Mouse (Mus musculus) adrenal gland, postnatal 4 days (tissue): ENCODE measurements around the gene Serpina11. TPM values are rescaled to one million over a fixed set of nuclear protein-coding genes. Genes with fewer than 3 reads are reported as not detected.
"Not testable (repeated sequence)": the region's sequence is repeated elsewhere in the genome, so short reads cannot be mapped to it uniquely, and the experiment has no call there.

ENCODE experiments used
- DNase-seq, 2 experiments: peaks; one replicate each; pipeline ENCODE4 v3.0.0; 2021 to 2022; ENCODE audit warnings: low spot score in 2 of 2, mixed read lengths in 2 of 2
- total RNA-seq, 2 experiments: library from RNA; stranded (reverse); gene quantifications; 2 replicates each; pipeline ENCODE4 v1.2.3; 2021

The Serpina11 gene
- total RNA-seq, 2 experiments from 2014 or later, result 0.53 to 23.8 TPM

DNA sequence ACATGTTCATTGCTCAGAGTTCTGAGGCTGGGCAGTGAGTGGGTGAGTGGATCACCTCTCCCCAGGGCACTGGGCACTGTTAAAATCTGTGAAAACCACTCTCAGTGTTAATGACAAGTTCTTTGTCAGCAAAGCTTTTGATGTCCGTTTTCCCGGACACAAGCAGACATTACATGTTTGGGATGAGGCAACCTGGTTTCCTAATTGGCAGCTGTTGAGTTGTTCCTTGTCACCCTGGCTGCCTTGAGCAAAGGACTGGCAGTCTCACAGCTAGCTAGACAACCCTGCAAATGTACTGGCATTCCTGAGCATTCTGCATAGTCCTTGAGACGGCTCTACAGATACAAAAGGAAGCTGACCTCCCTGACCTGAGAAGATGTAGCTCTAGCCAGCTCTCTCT lies 12.7 kb downstream of the Serpina11 start:
- no peak for DNase-seq

DNA sequence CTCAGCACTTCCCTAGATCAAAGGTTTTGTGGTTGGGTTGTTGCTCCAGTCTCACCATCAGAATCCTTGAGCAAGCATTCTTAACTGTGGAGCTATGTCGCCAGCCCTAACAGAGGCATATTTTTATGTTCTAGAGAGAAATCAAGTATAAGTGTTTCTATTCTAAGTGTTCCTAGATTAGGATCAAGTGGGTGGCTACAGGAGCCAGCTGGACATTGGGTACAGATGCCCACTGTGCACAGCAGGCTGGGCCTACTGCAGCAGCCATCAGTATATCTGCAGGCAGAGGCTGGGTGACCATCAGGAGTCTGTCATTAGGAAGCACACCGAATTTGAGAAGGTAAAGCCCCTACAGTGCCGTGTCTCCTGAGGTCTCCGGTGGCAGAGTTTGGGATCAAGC lies 18.7 kb downstream of the Serpina11 start:
- DNase-seq, result no peak

DNA sequence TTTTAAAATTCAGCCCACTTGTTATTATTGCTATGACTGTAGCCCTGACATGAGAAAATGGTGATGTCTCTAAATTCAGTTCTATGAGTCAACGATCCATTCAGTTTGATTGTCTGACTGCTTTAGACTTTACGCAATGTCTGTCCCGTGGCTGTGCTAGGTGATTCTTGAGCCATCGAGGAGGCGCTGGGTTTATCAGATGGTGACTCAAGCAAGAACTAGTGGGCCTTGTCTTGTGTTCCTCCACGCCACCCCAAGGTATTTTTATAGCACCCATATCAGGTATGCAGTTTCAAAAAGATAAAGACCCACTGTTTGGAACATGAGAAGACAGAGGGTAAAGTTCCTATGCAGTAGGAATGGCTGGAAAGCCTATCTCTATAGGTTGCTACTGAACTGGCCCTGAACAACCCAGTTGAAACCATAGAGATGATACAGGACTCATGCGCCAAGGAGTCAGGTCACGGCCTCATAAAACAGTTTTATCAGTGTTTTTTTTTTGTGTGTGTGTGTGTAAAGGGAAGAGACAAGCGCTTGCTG lies 20.1 kb downstream of the Serpina11 start:
- no peak for DNase-seq

DNA sequence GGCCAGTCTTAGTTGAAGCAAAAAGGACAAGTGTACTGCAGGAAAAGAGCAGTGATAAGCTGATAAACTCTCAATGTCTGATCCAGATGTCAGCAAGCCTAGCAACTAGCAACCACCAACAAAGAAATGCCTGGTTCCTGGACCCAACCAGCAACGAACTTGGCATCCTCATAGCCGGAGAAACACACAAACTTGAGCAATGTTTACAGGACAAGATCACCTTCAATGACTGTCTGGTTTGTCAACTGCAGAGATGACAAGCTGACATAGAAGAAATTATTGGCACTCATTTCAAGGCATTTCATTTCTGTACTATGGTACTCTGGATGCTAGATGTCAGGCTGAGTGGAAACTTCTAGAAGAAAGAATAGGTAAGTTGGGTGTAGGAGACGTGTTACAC lies 23.0 kb downstream of the Serpina11 start:
- no peak for DNase-seq

DNA sequence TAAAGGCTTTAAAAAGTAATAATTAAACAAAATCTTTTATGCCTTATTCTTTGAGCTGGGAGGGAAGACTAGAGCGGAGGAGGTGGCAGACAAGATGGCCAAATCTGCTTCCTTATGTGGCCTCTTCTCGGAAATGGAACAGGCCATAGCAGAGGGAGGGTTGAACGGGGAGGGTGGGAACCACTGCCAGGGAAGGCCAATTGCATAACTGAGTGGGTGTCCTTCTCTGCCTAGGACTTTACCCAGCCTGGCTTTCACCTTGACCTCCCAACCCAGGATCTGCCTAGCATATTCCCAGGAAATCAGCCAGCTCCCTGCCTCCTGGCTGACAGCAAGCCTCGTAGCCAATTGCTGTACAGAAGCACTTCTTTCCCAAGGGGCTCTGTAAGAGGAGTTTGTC lies 26.5 kb downstream of the Serpina11 start:
- DNase-seq, result no peak

DNA sequence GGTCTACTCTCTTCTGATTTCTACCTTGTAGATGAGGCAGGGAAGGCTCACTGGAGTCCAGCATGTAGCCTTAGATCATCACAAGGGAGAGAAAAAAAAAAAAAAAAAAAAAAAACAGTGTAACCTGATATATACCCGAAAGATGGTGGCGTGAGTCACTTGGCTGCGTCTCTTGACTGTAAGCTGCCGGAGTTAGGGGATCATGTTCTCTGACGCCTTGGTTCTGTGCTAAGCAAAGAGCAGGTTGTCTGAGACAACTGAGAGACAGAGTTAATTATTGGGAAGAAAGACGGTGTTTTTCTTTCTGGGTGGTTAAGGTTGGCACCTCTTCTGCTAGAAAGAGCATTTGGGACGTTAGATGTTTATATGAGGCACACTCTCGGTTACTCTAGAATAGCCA lies 26.9 kb downstream of the Serpina11 start:
- DNase-seq, result no peak

DNA sequence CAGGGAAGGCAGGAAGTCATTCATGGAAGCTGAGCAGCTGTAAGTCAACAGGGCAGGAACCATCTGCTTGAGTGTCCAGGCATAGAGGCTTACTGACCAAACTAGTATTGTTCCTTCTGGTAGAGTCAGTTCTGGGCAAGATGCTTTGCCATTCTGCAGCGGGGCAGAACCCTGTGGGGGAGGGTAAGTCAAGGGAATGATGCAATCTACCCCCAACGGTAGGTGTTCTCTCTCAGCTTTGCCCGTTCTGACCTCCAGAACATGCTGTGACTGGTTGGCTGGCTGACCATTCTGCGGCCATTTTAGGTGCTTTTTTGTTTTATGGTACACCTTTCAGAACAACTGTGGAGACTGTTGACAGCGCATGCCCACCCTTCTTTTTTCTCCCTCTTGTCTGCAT lies 27.4 kb downstream of the Serpina11 start:
- DNase-seq, result no peak

DNA sequence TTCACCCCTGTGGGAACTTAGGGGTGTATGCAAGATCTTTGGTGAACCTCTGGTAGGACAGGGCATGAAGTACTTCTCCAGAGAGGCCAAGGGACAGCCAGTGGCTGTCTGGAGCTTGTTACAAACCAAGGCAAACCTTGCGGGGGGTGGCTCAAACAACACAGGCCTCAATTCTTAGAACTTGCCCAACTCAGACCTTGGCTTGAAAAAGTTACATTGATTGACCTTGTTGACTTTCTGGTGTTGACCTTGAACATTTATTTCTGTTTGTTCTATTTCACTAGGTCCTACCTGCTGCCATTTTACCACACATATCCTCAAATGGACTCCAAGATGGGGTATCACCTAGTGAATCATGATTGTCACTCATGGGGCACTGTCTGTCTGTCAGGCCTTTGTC lies 28.0 kb downstream of the Serpina11 start:
- DNase-seq, result no peak

DNA sequence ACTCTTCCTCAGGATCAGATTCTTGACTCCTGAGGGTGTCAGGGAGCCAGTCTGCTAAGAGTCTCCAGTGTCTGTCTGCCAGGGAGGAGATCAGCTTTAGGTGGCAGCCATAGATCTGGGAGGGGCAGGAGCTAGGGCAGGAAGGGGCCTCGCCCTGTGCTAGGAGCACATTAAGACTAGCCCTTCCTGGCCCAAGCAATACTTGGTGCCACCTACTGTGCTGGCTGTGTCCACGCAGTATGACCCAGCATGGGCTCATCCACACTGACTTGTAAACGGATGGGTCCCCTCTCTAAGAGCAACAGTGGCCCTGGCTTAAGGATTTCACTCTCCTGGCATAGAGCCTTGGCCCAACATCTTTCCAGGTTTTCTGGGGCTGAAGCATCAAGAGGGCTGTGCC lies 31.0 kb downstream of the Serpina11 start, which contains the start of gene Serpina1e:
Gene Serpina1e, minus strand, starts transcription at position 178 of the 400 bp plus-strand sequence.
- DNase-seq, result no peak

DNA sequence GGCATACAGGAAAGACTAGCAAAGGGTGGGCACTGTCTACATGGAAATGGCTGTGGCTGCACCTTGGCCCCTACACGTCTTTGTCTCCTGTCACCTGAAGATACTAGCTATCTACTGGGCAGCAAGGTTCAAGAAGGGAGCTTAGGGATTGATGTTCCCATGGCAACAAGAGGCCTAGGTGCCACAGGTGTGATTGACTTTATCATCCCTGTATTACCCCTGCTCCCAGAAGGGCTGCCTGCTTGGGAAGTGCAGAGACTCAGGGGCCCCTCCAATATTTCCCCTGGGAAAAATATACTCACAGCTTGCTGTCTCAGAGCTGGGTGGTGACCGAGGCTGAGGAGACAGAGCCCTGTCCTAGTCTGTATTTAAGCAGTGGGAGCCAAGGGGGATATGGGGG lies 33.2 kb downstream of the Serpina11 start:
- DNase-seq, result not testable (repeated sequence)

DNA sequence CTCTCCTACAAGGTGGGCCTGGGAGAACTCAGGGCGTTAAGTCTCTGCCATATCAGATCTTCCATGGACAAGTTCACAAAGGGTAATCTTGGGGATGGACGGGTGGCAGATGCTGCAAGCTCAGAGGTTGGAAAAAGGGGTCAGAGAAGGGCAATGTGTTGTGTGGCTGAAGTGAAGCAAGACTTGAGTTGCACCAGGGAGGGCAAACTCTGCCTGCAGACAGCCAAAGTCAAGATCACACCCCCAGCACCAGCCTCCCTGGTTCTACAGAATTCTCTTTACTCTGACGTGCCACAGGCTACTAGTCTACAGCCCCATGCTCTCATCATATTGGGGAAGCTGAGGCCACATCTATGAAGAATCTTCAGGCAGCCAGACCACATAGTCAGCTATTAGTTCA lies 36.8 kb downstream of the Serpina11 start:
- not testable (repeated sequence) for DNase-seq

DNA sequence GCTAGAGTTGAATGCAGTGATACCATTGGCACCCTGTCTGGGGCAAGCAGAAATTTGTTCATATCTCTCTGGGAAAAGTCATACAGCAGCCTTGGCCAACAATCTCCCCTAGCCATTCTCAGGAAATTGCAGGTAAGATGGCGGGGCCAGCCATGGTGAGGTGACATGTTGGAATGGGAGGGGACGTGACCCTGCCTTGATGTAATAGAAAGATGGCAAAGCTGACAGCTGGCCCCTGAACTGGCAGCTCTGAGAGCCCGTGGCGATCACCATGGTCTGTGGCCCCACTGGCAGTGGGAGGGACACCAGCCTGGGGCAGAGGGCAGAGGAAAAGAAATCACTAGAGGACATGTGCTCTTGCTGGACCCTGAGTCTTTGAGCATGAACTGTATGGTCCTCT lies 43.5 kb downstream of the Serpina11 start:
- no peak for DNase-seq

Other genes starting within 250 kb of the Serpina11 start
- gene Serpina1d, start 216.4 kb downstream of the Serpina11 start, total RNA-seq, result 100 to 1,000 TPM in 1 of 2 experiments, 10 to 100 TPM in 1; 11.7 to 342 TPM
- gene Serpina1b, start 159.6 kb downstream of the Serpina11 start, total RNA-seq, result 100 to 1,000 TPM in 1 of 2 experiments, 10 to 100 TPM in 1; 27.4 to 753 TPM
- 100 to 1,000 TPM in 1 of 2 experiments, 10 to 100 TPM in 1; 11.1 to 267 TPM for gene Serpina1a, start 126.4 kb downstream of the Serpina11 start, total RNA-seq
- 100 to 1,000 TPM in 1 of 2 experiments, 1 to 10 TPM in 1; 9.0 to 275 TPM for gene Serpina1c, start 85.1 kb downstream of the Serpina11 start, total RNA-seq
- gene Serpina1e, start 31.0 kb downstream of the Serpina11 start, total RNA-seq, result 100 to 1,000 TPM in 1 of 2 experiments, 1 to 10 TPM in 1; 8.3 to 423 TPM
- under 1 TPM in 1 of 2 experiments, not detected in 1; 0.17 TPM for gene Serpina9, start 23.8 kb upstream of the Serpina11 start, total RNA-seq
- gene Serpina12, start 54.5 kb upstream of the Serpina11 start, total RNA-seq, result under 1 TPM in 1 of 2 experiments, not detected in 1; 0.08 TPM
- gene Serpina5, start 111.2 kb upstream of the Serpina11 start, total RNA-seq, result under 1 TPM; 0.22 to 0.51 TPM
- not detected for gene Serpina3a, start 122.8 kb upstream of the Serpina11 start, total RNA-seq
- under 1 TPM in 1 of 2 experiments, not detected in 1; 0.70 TPM for gene Serpina3b, start 138.0 kb upstream of the Serpina11 start, total RNA-seq
- 1 to 10 TPM; 2.0 to 3.2 TPM for gene Serpina3c, start 163.9 kb upstream of the Serpina11 start, total RNA-seq
- gene Serpina3f, start 224.6 kb upstream of the Serpina11 start, total RNA-seq, result 1 to 10 TPM in 1 of 2 experiments, under 1 TPM in 1; 0.84 to 1.9 TPM
- 10 to 100 TPM; 10.4 to 20.9 TPM for gene Serpina3g, start 246.3 kb upstream of the Serpina11 start, total RNA-seq